Mouse (Mus musculus) lung, adult 2 months (tissue): Measurements from ENCODE around the gene Cfap77. TPM values are rescaled to one million over a fixed set of nuclear protein-coding genes. Genes with fewer than 3 reads are reported as not detected.

Experiments used
- DNase-seq: peaks from one replicate; pipeline ENCODE4 v3.0.0; 2022
- H3K4me1 ChIP-seq: fragments of 200-500 bp; 2 replicates; pipeline ENCODE4 v1.6.1; 2011; ENCODE audit warnings: low read length; ENCODE audit not compliant: control insufficient read depth, insufficient read depth
- H3K4me3 ChIP-seq: fragments of 200-500 bp; replicated peaks from 2 replicates; pipeline ENCODE3; 2011; ENCODE audit warnings: low read depth, mild to moderate bottlenecking, control low read depth, low read length; ENCODE audit errors: extremely low read depth
- CTCF ChIP-seq: fragments of 200-500 bp; IDR thresholded peaks from 2 replicates; pipeline ENCODE4 v1.5.1; 2011; ENCODE audit warnings: mild to moderate bottlenecking, low read length, control low read depth; ENCODE audit not compliant: insufficient read depth
- POLR2A ChIP-seq: fragments of 200-500 bp; IDR thresholded peaks from 2 replicates; pipeline ENCODE4 v1.6.1; 2011; ENCODE audit warnings: low read depth, mild to moderate bottlenecking, control low read depth, low read length, borderline replicate concordance; ENCODE audit errors: extremely low read depth
- WGBS: fragments of 180-500 bp; shearing (Covaris S2); methylation state at CpG from one replicate; pipeline ENCODE4 v1.1.7; 2018; 5-methylcytosine and 5-hydroxymethylcytosine counted together
- polyA plus RNA-seq: library from polyadenylated mRNA; depleted of rRNA; stranded (reverse); fragments of >200 nt; gene quantifications from 2 replicates; pipeline ENCODE4 v1.2.3, GENCODE M21; 2012

Cfap77 gene
- polyA plus RNA-seq, 1 experiment, result 4.6 TPM

- H3K4me1 ChIP-seq, result no peaks in the 10 kb centered on the region
- 77% methylated on average over 4 of the region's 4 CpGs for WGBS
- TF ChIP-seq CTCF (no peak), POLR2A (no peak)
- H3K4me3 ChIP-seq, result no peak overlapping the region
- DNase-seq, result no peak
Observed at GRCm38 (mm10) chr2:28978461-28978860, 76.4 kb downstream of the Cfap77 start.

GRCm38 (mm10) chr2:28976635-28977034, 78.2 kb downstream of the Cfap77 start:
- 8% methylated on average over 7 of the region's 7 CpGs for WGBS
- TF ChIP-seq POLR2A, result no peak
- TF ChIP-seq CTCF, result peak; percentile 92
- DNase-seq, result peak; percentile 51
- Histone ChIP-seq H3K4me3 (no peak overlapping the region), H3K4me1 (no peaks in the 10 kb centered on the region)

GRCm38 (mm10) chr2:28975604-28976003, 79.3 kb downstream of the Cfap77 start:
- DNase-seq, result no peak
- H3K4me3 ChIP-seq, result no peak overlapping the region
- 62% methylated on average over 5 of the region's 5 CpGs for WGBS
- no peak for TF ChIP-seq POLR2A
- TF ChIP-seq CTCF, result no peak
- H3K4me1 ChIP-seq, result no peaks in the 10 kb centered on the region

- H3K4me3 ChIP-seq, result no peak overlapping the region
- no peaks in the 10 kb centered on the region for H3K4me1 ChIP-seq
- WGBS, result 17% methylated on average over 6 of the region's 6 CpGs
- no peak for TF ChIP-seq POLR2A
- TF ChIP-seq CTCF, result no peak
- DNase-seq, result no peak
Observed at GRCm38 (mm10) chr2:28974520-28974919, 80.3 kb downstream of the Cfap77 start.

GRCm38 (mm10) chr2:28973832-28974450, 80.9 kb downstream of the Cfap77 start:
- DNase-seq, result no peak
- WGBS, result 64% methylated on average over 15 of the region's 15 CpGs
- no peaks in the 10 kb centered on the region for H3K4me1 ChIP-seq
- TF ChIP-seq POLR2A (no peak), CTCF (no peak)
- no peak overlapping the region for H3K4me3 ChIP-seq

- 92% methylated on average over 14 of the region's 14 CpGs for WGBS
- Histone ChIP-seq H3K4me1 (no peaks in the 10 kb centered on the region), H3K4me3 (no peak overlapping the region)
- TF ChIP-seq CTCF (no peak), POLR2A (no peak)
- no peak for DNase-seq
Observed at GRCm38 (mm10) chr2:28970424-28970823, 84.4 kb downstream of the Cfap77 start.

- H3K4me1 ChIP-seq, result no peaks in the 10 kb centered on the region
Observed at GRCm38 (mm10) chr2:28968278-28968677, 86.6 kb downstream of the Cfap77 start.

GRCm38 (mm10) chr2:28966151-28966795, 88.6 kb downstream of the Cfap77 start:
- 67% methylated on average over 14 of the region's 14 CpGs for WGBS

More at GRCm38 (mm10) chr2:28968278-28968677, 86.6 kb downstream of the Cfap77 start:
- WGBS, result 93% methylated on average over 1 of the region's 1 CpGs
- TF ChIP-seq POLR2A (no peak), CTCF (no peak)
- DNase-seq, result no peak
- H3K4me3 ChIP-seq, result no peak overlapping the region

GRCm38 (mm10) chr2:28963565-28963964, 91.3 kb downstream of the Cfap77 start:
- no peak for DNase-seq
- no peak for TF ChIP-seq CTCF
- no peak for TF ChIP-seq POLR2A
- Histone ChIP-seq H3K4me3 (no peak overlapping the region), H3K4me1 (no peaks in the 10 kb centered on the region)
- WGBS, result 55% methylated on average over 6 of the region's 6 CpGs

More at GRCm38 (mm10) chr2:28966151-28966795, 88.6 kb downstream of the Cfap77 start:
- TF ChIP-seq POLR2A (no peak), CTCF (no peak)
- DNase-seq, result no peak
- Histone ChIP-seq H3K4me1 (no peaks in the 10 kb centered on the region), H3K4me3 (no peak overlapping the region)

- TF ChIP-seq CTCF, result no peak
- no peak for TF ChIP-seq POLR2A
- WGBS, result 81% methylated on average over 5 of the region's 5 CpGs
- Histone ChIP-seq H3K4me1 (no peaks in the 10 kb centered on the region), H3K4me3 (no peak overlapping the region)
- DNase-seq, result no peak
Observed at GRCm38 (mm10) chr2:28961636-28962035, 93.2 kb downstream of the Cfap77 start.
